Mouse (Mus musculus) midbrain, embryonic 12.5 days (tissue): ENCODE data around the gene Smg1. TPM values are rescaled to one million over a fixed set of nuclear protein-coding genes. Genes with fewer than 3 reads are reported as not detected.

Experiments
- ATAC-seq: fragments of 200-750 bp; cut with Nextera tagmentation; 2 replicates; pipeline ENCODE4 v1.8.0; 2017; ENCODE audit warnings: low read depth, moderate TSS enrichment, moderate library complexity; ENCODE audit not compliant: low FRiP score
- H3K27ac ChIP-seq: fragments of 300-500 bp; sonication (generic); replicated peaks from 2 replicates; pipeline ENCODE4 v1.5.1; 2016; ENCODE audit warnings: mild to moderate bottlenecking
- H3K27me3 ChIP-seq: fragments of 300-500 bp; sonication (generic); 2 replicates; pipeline ENCODE4 v1.6.1; 2016; ENCODE audit warnings: mild to moderate bottlenecking
- H3K36me3 ChIP-seq: fragments of 300-500 bp; sonication (generic); 2 replicates; pipeline ENCODE4 v1.6.1; 2016
- H3K4me1 ChIP-seq: fragments of 300-500 bp; sonication (generic); 2 replicates; pipeline ENCODE4 v1.6.1; 2016
- H3K4me2 ChIP-seq: fragments of 300-500 bp; sonication (generic); replicated peaks from 2 replicates; pipeline ENCODE4 v1.6.1; 2016; ENCODE audit warnings: mild to moderate bottlenecking, moderate library complexity
- H3K4me3 ChIP-seq: fragments of 300-500 bp; sonication (generic); 2 replicates; pipeline ENCODE4 v1.5.1; 2016; ENCODE audit warnings: mild to moderate bottlenecking
- H3K9ac ChIP-seq: fragments of 300-500 bp; sonication (generic); replicated peaks from 2 replicates; pipeline ENCODE4 v1.6.1; 2016; ENCODE audit warnings: mild to moderate bottlenecking, moderate library complexity
- H3K9me3 ChIP-seq: fragments of 300-500 bp; sonication (generic); 2 replicates; pipeline ENCODE4 v1.6.1; 2016; ENCODE audit warnings: mild to moderate bottlenecking
- WGBS: fragments of 180-500 bp; shearing (Covaris S2); methylation state at CpG from one replicate; pipeline ENCODE4 v1.1.7; 2016; 5-methylcytosine and 5-hydroxymethylcytosine counted together
- polyA plus RNA-seq: library from polyadenylated mRNA; unstranded; fragments of >200 nt; fragmentation: Nextera tagmentation; extraction: Ambion mirVana; gene quantifications from 2 replicates; pipeline ENCODE4 v1.2.1, GENCODE M21; 2016

Smg1 gene
- polyA plus RNA-seq, 1 experiment from 2014 or later: 25.1 TPM

DNA sequence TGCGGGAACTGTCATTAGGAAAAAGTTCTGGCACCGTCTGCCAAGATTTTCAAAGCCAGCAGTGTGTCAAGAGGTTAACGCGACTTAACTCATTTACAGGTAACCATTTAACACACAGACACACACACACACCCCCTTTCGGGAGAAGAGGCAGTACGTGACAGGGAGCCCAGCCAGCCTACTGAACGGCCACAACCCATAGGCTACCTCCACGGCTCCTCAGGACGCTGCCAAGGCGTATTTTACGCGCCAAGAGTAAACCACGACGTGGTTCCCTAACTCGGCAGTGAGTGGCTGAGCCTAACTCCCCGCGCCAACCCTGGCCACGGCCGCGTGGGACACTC is 128.0 kb downstream of the Smg1 start:
- Histone ChIP-seq H3K27ac (peak overlapping the region; percentile 84), H3K9ac (peak overlapping the region; percentile 96), H3K4me1 (peaks cover 51% of the 10 kb centered on the region), H3K4me2 (peak overlapping the region; percentile 92), H3K9me3 (no peaks in the 10 kb centered on the region), H3K27me3 (no peaks in the 10 kb centered on the region), H3K4me3 (peak overlapping the region; percentile 94), H3K36me3 (peaks cover 66% of the 10 kb centered on the region)
- no peak for ATAC-seq
- WGBS: 1% methylated on average over 20 of the region's 20 CpGs

DNA sequence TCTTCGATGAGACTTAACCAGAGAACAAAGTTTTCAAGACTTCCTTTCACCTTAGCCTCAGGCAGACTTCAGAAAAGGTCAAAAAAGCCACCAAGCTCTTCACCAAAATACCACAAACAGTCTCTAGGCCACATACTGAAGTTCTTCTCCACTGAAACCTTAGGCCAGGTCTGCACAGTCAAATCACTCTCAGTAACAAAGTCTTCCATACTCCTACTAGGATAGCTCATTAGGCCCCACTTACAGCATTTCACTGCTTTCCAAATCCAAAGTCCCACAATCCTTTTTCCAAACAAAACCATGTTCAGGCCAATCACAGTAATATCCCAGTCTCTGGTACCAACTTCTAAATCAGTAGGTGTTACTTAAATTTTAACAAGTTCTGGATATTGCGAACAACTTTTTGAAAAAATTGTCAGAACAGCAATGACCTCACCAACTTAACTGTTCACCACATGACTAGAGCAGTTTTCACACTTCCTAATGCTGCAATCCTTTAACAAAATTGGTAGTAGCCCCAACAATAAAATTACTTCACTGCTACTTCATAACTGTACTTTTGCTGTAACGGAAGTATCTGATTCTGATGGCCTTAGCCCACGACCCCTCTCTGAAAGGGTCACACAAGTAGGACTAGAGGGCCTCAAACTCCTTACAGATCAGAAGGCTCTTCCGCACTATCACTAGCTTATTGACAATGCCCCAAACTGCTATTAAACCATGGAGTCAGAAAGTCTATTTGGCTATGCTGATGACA is 129.8 kb downstream of the Smg1 start:
- peaks cover 52% of the 10 kb centered on the region for H3K4me1 ChIP-seq
- H3K4me2 ChIP-seq: peak overlapping the region; percentile 92
- H3K9ac ChIP-seq: peak overlapping the region; percentile 96; the same call in 1 of the 2 replicates
- no peak for ATAC-seq
- H3K4me3 ChIP-seq: peak overlapping the region; percentile 94
- H3K27me3 ChIP-seq: no peaks in the 10 kb centered on the region
- no peaks in the 10 kb centered on the region for H3K9me3 ChIP-seq
- WGBS: 76% methylated on average over 5 of the region's 5 CpGs
- H3K27ac ChIP-seq: no peak overlapping the region
- peaks cover 66% of the 10 kb centered on the region for H3K36me3 ChIP-seq

DNA sequence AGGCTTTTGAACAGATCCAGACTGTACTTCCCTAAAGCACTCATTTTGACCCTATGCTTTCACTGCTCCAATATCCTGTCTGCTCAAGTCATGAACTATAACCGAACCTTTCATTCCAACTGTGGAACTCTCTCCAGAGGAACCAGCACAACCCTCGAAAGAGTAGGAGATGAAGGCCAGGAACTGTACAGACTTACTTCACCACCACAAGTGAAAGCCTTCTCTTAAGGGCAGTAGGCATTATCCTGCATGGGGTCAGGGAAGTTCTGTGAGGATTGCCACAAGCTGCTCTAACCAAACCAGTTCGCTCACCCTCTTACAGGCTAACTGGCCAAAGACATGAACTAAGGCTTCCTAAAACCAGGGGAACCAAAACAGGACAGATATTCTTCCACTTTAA is 132.3 kb downstream of the Smg1 start:
- no peaks in the 10 kb centered on the region for H3K9me3 ChIP-seq
- ATAC-seq: no peak
- no peaks in the 10 kb centered on the region for H3K27me3 ChIP-seq
- no peak overlapping the region for H3K27ac ChIP-seq
- 0 out of 2 replicates have a peak overlapping the region, but pooled peaks have one; percentile 92 for H3K4me2 ChIP-seq
- peaks cover 48% of the 10 kb centered on the region for H3K4me1 ChIP-seq
- 90% methylated on average over 3 of the region's 3 CpGs for WGBS
- H3K9ac ChIP-seq: no peak overlapping the region
- peaks cover 85% of the 10 kb centered on the region for H3K36me3 ChIP-seq
- H3K4me3 ChIP-seq: 0 out of 2 replicates have a peak overlapping the region, but pooled peaks have one; percentile 13

DNA sequence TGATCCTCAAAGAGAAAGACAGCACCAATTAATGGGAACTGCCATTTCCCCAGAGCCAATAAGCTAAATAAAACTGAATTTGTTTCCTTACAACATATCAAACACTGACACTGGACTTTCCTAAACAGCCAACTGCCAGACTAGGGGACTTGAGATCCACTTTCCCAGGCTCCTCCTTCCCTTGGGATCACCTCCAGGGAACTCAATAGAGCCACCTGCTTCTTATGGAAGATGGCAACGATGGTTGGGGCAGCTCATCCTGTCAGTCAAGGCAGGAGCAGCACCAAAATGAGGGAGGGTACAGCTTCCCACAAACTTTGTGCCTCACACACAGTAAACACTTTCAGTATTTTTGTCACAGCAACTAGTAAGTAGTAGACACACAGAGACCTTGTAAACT is 135.8 kb downstream of the Smg1 start:
- Histone ChIP-seq H3K36me3 (peaks cover 83% of the 10 kb centered on the region), H3K9me3 (no peaks in the 10 kb centered on the region), H3K27ac (no peak overlapping the region), H3K4me2 (no peak overlapping the region), H3K4me1 (peaks cover 22% of the 10 kb centered on the region), H3K9ac (no peak overlapping the region), H3K4me3 (no peak overlapping the region), H3K27me3 (no peaks in the 10 kb centered on the region)
- WGBS: 71% methylated on average over 1 of the region's 1 CpGs
- ATAC-seq: no peak

DNA sequence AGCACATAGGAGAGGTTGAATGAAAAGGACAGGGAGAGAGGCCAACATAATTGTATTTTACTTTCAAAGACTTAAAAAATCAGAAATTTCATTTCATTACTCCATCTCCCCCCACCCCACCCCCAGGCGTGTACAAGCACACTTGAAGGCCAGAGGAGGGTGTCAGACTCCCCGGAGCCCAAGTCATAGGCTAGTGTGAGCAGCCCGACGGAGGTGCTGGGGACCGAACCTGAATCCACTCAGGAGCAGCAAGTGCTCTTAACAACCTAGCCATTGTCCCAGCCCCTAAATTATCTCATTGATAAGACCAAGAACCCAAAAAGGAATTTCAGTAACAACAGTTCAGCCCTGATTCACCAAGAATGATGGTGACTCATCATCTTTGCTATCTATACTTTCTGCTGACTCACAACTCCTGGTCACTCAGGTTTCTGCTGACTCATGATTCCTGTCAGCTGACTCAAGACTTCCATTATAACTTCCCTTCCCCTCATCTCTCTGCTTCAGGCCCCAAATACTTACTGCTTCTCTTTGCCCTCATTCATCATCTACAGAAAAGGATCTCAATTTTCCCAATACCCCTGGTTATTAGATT is 138.9 kb downstream of the Smg1 start:
- Histone ChIP-seq H3K4me2 (no peak overlapping the region), H3K27ac (no peak overlapping the region), H3K4me3 (no peak overlapping the region), H3K9me3 (no peaks in the 10 kb centered on the region), H3K36me3 (peaks cover 52% of the 10 kb centered on the region), H3K27me3 (no peaks in the 10 kb centered on the region), H3K4me1 (no peaks in the 10 kb centered on the region), H3K9ac (no peak overlapping the region)
- WGBS: 76% methylated on average over 5 of the region's 5 CpGs
- ATAC-seq: no peak

DNA sequence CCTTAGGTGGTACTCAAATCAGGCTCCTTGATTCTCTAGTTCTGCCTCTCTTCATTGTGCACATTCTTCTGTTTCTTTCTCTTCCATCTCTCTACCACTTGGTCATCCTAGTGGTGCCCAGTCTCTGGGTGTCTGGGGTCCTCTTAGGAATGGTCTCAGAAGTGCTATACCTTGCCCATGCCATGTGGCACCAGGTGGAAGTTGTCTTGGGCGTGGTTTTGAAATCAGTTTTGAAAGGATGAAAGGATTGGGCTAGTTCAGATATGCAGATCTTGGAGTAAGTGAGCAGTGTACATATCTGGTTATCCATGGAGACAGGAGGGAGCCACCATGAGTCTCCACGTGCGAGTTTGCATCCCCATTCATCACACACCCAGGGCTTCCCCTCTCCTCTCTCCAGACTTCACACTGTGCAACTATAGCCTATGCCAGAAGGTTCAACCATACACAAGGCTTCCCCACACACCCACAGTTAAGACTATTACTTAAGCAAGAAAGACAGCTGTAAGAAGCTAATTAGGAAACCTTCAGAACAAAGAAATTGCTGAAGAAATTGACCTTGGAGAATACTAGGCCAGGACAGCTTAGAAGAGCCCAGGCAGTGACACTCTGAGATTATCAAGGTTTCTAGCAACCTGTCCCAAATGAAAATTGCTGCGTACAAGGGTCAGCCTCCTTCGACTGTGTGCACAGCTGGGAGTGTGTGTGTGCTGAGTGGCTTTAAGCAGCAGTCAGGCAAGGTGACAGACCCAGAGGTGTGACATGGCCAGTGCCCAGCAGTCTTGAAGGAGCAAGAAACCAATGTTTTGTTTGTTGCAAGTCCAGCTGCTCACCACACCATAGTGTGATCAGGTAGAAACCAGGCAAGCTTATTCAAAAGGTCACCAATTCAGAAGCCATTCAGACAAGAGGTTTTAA is 139.7 kb downstream of the Smg1 start:
- H3K4me1 ChIP-seq: no peaks in the 10 kb centered on the region
- peaks cover 44% of the 10 kb centered on the region for H3K36me3 ChIP-seq
- no peak for ATAC-seq
- 45% methylated on average over 5 of the region's 5 CpGs for WGBS
- 0 out of 2 replicates have a peak overlapping the region, but pooled peaks have one; percentile 15 for H3K27ac ChIP-seq
- H3K9ac ChIP-seq: no peak overlapping the region
- H3K27me3 ChIP-seq: no peaks in the 10 kb centered on the region
- H3K4me2 ChIP-seq: no peak overlapping the region
- H3K4me3 ChIP-seq: no peak overlapping the region
- H3K9me3 ChIP-seq: no peaks in the 10 kb centered on the region

DNA sequence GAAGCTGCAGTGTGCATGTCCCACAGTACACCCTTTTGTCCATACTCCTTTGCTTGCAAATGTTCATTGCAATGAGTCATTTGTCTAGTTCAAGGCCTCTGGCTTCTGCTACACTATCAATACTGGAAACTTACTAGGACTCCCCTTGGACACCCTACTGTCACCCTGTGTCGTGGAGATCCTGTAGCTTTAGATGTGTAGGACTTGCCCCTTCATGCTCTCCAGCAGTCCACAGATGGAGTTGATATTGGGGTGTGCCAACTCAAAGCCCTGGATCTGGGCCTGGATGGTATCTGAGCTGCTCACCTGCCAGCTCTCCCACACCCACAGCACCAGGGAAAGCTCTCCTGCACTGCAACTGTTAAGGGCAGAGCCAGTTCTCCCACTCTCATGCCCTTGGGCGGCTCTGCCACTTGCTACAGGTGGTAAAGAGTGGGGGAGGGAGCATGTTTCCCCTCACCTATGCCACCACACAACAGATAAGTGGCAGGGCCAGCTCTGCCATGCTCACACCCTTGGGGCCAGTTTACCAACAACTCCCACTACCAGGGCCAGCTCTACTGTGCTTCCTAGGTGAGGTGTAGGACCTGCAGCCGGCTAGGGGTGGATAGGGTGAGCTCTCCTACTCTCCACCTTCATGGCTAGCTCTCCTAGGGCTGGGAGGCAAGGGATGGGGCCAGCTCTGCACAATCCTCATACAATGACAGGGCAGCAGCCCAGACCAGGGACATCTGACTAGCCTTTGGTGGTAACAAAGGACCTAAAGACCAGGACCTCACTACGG is 140.6 kb downstream of the Smg1 start:
- no peak overlapping the region for H3K4me3 ChIP-seq
- H3K4me2 ChIP-seq: no peak overlapping the region
- no peaks in the 10 kb centered on the region for H3K27me3 ChIP-seq
- no peaks in the 10 kb centered on the region for H3K4me1 ChIP-seq
- peaks cover 35% of the 10 kb centered on the region for H3K36me3 ChIP-seq
- H3K9me3 ChIP-seq: no peaks in the 10 kb centered on the region
- H3K9ac ChIP-seq: no peak overlapping the region
- ATAC-seq: peak; percentile 51
- 51% methylated on average over 4 of the region's 4 CpGs for WGBS
- 0 out of 2 replicates have a peak overlapping the region, but pooled peaks have one; percentile 15 for H3K27ac ChIP-seq

DNA sequence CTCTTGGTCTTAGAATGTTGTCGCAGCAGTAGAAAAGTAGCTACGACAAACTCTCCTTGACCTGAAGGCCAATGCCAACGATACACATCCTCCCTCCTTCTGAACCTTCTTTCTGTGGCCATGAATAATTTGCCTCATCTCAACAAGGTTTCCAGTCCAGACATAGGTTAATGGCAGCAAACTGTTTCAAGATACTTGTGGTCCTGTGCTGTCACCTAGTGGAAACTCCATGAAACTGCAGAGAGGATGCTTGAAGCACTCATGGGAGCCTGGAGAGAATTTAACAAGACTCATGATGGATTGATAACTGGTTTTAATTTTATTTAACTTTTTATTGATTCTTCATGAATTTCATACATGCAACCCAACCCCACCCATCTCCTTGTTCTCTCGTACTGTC is 141.2 kb downstream of the Smg1 start:
- 49% methylated on average over 4 of the region's 4 CpGs for WGBS
- Histone ChIP-seq H3K9ac (no peak overlapping the region), H3K36me3 (peaks cover 29% of the 10 kb centered on the region), H3K4me1 (no peaks in the 10 kb centered on the region), H3K27me3 (no peaks in the 10 kb centered on the region), H3K4me2 (no peak overlapping the region), H3K4me3 (no peak overlapping the region), H3K27ac (no peak overlapping the region), H3K9me3 (no peaks in the 10 kb centered on the region)
- 0 out of 2 replicates have a peak, but pooled peaks have one; percentile 5 for ATAC-seq

DNA sequence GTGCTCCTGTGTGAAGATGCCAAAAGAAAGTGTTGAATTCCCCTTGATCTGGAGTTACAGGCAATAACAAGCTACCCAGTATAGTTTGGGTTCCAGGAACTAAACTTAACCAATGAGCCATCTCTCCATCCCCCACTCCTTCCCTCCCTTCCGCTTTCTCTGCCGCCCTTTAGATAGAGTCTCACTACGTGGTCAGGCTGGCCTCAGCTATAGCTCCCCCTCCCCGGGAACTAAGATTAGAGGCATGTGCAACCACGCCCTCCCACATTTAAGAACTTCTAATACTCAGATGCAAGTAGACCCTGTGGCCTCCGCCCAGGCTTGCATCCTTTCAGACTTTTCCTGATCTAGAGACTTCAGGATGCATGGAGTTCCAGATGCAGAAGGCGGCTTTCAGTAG is 145.9 kb downstream of the Smg1 start:
- no peaks in the 10 kb centered on the region for H3K36me3 ChIP-seq
- no peaks in the 10 kb centered on the region for H3K27me3 ChIP-seq
- WGBS: 73% methylated on average over 7 of the region's 7 CpGs
- H3K9ac ChIP-seq: no peak overlapping the region
- ATAC-seq: no peak
- no peak overlapping the region for H3K27ac ChIP-seq
- no peak overlapping the region for H3K4me3 ChIP-seq
- no peaks in the 10 kb centered on the region for H3K9me3 ChIP-seq
- no peaks in the 10 kb centered on the region; the same call in 1 of the 2 replicates for H3K4me1 ChIP-seq
- H3K4me2 ChIP-seq: no peak overlapping the region
